15 mouse cellular contexts compared by ENCODE assay signal in genomic region chr1:162327631-162328030, GRCm38 (mm10).
"Had no signal": no experiment of that assay in that cellular context is flagged by ENCODE, and none has a peak within 500 bp of the region (broad histone marks: within the 10 kb centered on the region; RNA-seq: fewer than 3 reads in every experiment).

No protein-coding gene starts in this region.

- H3K4me3 ChIP-seq: megakaryocyte, embryonic 14.5 days; midbrain, embryonic 13.5 days; midbrain, embryonic 15.5 days; neural tube, embryonic 12.5 days; stomach, embryonic 15.5 days had no signal

- H3K9me3 ChIP-seq: midbrain, embryonic 13.5 days; midbrain, embryonic 15.5 days; neural tube, embryonic 12.5 days; stomach, embryonic 15.5 days had no signal

- ATAC-seq: midbrain, embryonic 13.5 days; midbrain, embryonic 15.5 days had no signal

- H3K27me3 ChIP-seq: midbrain, embryonic 13.5 days; midbrain, embryonic 15.5 days; neural tube, embryonic 12.5 days; stomach, embryonic 15.5 days had no signal

- H3K27ac ChIP-seq: midbrain, embryonic 13.5 days; midbrain, embryonic 15.5 days; neural tube, embryonic 12.5 days; stomach, embryonic 15.5 days; stomach, postnatal 0 days had no signal

- H3K36me3 ChIP-seq: midbrain, embryonic 13.5 days; midbrain, embryonic 15.5 days; neural tube, embryonic 12.5 days; stomach, embryonic 15.5 days had no signal

- H3K4me2 ChIP-seq: lung, embryonic 14.5 days; midbrain, embryonic 11.5 days; midbrain, embryonic 13.5 days; midbrain, embryonic 15.5 days; neural tube, embryonic 12.5 days; stomach, embryonic 15.5 days had no signal

- DNase-seq: lung, adult 18-20 months; lung, embryonic 14.5 days; lung, postnatal 10 days; lung, postnatal 4 days; right cerebral cortex, postnatal 14 days; thymus, adult 2 months; thymus, postnatal 25 days; thymus, postnatal 4 days had no signal

- H3K4me1 ChIP-seq: megakaryocyte, embryonic 14.5 days; midbrain, embryonic 15.5 days; neural tube, embryonic 12.5 days; stomach, embryonic 15.5 days had no signal

- H3K9ac ChIP-seq: lung, embryonic 14.5 days; midbrain, embryonic 13.5 days; midbrain, embryonic 15.5 days; neural tube, embryonic 12.5 days; stomach, embryonic 15.5 days had no signal
